Mouse (Mus musculus) heart, postnatal 0 days (tissue): ENCODE measurements around the gene Rad9b. TPM values are rescaled to one million over a fixed set of nuclear protein-coding genes. Genes with fewer than 3 reads are reported as not detected.

Experiments
- ATAC-seq: fragments of 200-750 bp; cut with Nextera tagmentation; 2 replicates; pipeline ENCODE4 v1.8.0; 2017; ENCODE audit warnings: low read depth, moderate number of reproducible peaks, moderate library complexity; ENCODE audit not compliant: insufficient read depth
- DNase-seq: peaks from one replicate; pipeline ENCODE4 v3.0.0-alpha.2; 2016; ENCODE audit warnings: low spot score
- H3K27ac ChIP-seq: fragments of 300-500 bp; sonication (generic); 2 replicates; pipeline ENCODE4 v1.5.1; 2014; ENCODE audit warnings: low read depth, mild to moderate bottlenecking
- H3K27me3 ChIP-seq: fragments of 300-500 bp; sonication (generic); 2 replicates; pipeline ENCODE4 v1.6.1; 2014; ENCODE audit warnings: low read length, mixed read lengths; ENCODE audit not compliant: control insufficient read depth, insufficient read depth
- H3K36me3 ChIP-seq: fragments of 300-500 bp; sonication (generic); replicated peaks from 2 replicates; pipeline ENCODE4 v1.6.1; 2014; ENCODE audit warnings: low read length, mixed read lengths; ENCODE audit not compliant: control insufficient read depth, insufficient read depth
- H3K4me1 ChIP-seq: fragments of 300-500 bp; sonication (generic); 2 replicates; pipeline ENCODE4 v1.6.1; 2014; ENCODE audit warnings: antibody characterized with exemption; ENCODE audit not compliant: control insufficient read depth, insufficient read depth
- H3K4me2 ChIP-seq: fragments of 300-500 bp; sonication (generic); 2 replicates; pipeline ENCODE4 v1.6.1; 2014; ENCODE audit warnings: low read depth, mild to moderate bottlenecking, low read length, moderate library complexity
- H3K4me3 ChIP-seq: fragments of 300-500 bp; sonication (generic); 2 replicates; pipeline ENCODE4 v1.5.1; 2014; ENCODE audit warnings: low read depth, low read length
- H3K9ac ChIP-seq: fragments of 300-500 bp; sonication (generic); replicated peaks from 2 replicates; pipeline ENCODE4 v1.6.1; 2014; ENCODE audit warnings: low read depth, low read length, mixed read lengths
- H3K9me3 ChIP-seq: fragments of 300-500 bp; sonication (generic); replicated peaks from 2 replicates; pipeline ENCODE4 v1.6.1; 2016; ENCODE audit warnings: low read length; ENCODE audit not compliant: control insufficient read depth
- CTCF ChIP-seq: IDR thresholded peaks from 2 replicates; pipeline ENCODE4 v1.5.1; 2016; ENCODE audit warnings: antibody characterized with exemption, control low read depth, low read depth
- EP300 ChIP-seq: IDR thresholded peaks from 2 replicates; pipeline ENCODE4 v1.6.1; 2016; ENCODE audit warnings: antibody characterized with exemption, low read depth
- WGBS: fragments of 180-500 bp; shearing (Covaris S2); extraction: QIAGEN DNeasy Blood & Tissue Kit; methylation state at CpG from one replicate; pipeline ENCODE4 v1.1.7; 2014; 5-methylcytosine and 5-hydroxymethylcytosine counted together
- polyA plus RNA-seq: library from polyadenylated mRNA; unstranded; fragments of >200 nt; fragmentation: Nextera tagmentation; extraction: Ambion mirVana; gene quantifications from 2 replicates; pipeline ENCODE4 v1.2.1, GENCODE M21; 2015
- total RNA-seq: library from RNA; depleted of rRNA; stranded (reverse); fragments of >200 nt; gene quantifications from 2 replicates; pipeline ENCODE4 v1.2.3, GENCODE M21; 2014; ENCODE audit warnings: low replicate concordance; rRNA removed

Rad9b gene
- 2.0 and 13.9 TPM in 2 replicates for total RNA-seq
- polyA plus RNA-seq = 7.5 and 8.2 TPM in 2 replicates

DNA sequence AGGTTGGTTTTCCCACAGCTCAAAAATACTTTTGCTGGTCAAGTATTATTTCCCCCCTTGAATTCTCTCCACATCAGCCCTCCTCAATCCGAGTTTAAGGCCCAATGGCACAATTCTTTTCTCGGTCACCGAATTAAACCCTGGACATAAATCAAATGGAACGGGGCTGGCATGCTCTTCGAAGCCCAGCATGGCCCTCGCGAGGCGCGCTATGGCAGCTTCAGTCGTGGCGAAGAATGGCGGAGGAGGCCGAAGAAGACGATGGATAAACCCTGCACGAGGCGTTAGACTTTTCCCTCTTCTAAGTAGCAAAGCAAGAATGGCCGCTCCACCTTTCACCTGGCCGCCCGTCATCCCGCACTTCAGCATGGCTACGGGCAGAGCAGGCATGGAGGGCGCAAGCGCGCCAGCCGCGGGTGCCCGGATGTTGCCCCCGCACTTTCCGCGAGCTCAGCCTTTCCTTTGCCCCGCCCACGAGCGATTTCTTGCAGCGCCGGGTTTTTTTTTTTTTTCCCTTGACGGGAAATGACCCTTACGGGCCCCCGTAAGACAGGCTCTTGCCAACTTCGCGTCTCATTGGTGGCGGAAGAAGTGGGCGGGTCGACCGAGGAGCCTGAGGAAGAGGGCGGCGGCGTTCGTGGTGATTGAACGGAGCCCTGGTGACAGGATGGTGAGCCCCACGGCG lies at the start of gene Rad9b, which contains the start of gene Vps29:
TSS of gene Rad9b (minus strand) at position 427 of the 685 bp plus-strand sequence.
TSS of gene Vps29 (plus strand) at position 563 of the 685 bp plus-strand sequence.
- DNase-seq = peak; percentile 98
- TF ChIP-seq EP300 (peak; percentile 82; the same call in 1 of the 2 replicates), CTCF (no peak)
- no peaks in the 10 kb centered on the region for H3K36me3 ChIP-seq
- peak within 1 kb of the TSS; percentile 77 for H3K27ac ChIP-seq
- no peaks in the 10 kb centered on the region for H3K27me3 ChIP-seq
- peak; percentile 92 for ATAC-seq
- peak within 1 kb of the TSS; percentile 82 for H3K4me2 ChIP-seq
- peak within 1 kb of the TSS; percentile 83 for H3K4me3 ChIP-seq
- no peaks in the 10 kb centered on the region for H3K9me3 ChIP-seq
- H3K9ac ChIP-seq = peak within 1 kb of the TSS; percentile 83
- H3K4me1 ChIP-seq = peaks cover 7% of the 10 kb centered on the region
- WGBS = 2% methylated on average over 51 of the region's 51 CpGs

GRCm38 (mm10) chr5:122403362-122403761 lies 49.3 kb upstream of the Rad9b start:
- no peak for DNase-seq
- peaks cover 28% of the 10 kb centered on the region for H3K4me1 ChIP-seq
- 76% methylated on average over 12 of the region's 12 CpGs for WGBS
- no peaks in the 10 kb centered on the region for H3K27me3 ChIP-seq
- TF ChIP-seq EP300 (no peak; the same call in 1 of the 2 replicates), CTCF (no peak)
- H3K4me2 ChIP-seq = no peak overlapping the region
- no peaks in the 10 kb centered on the region for H3K9me3 ChIP-seq
- H3K36me3 ChIP-seq = peaks cover 57% of the 10 kb centered on the region
- H3K27ac ChIP-seq = peak overlapping the region; percentile 70
- H3K4me3 ChIP-seq = no peak overlapping the region
- no peak overlapping the region for H3K9ac ChIP-seq
- no peak for ATAC-seq

DNA sequence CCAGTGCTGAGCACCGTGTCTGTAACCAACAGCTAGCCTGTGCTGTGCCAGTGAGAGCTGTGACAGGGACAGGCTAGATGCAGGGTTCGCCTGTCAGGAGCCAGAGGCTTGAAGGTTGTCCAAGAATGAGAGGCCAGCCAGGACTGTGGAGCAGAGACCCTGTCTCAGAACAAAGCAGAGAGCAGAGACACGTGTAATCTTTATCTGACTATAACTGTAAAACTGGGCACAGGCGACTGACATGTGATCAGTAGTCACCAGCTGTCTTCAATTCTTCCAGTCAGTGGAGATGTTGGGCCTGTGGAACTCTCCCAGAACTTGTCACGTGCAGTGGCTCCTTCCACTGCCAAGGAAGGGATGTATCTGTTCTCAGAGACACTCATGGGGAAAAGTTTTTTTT lies 48.7 kb upstream of the Rad9b start:
- ATAC-seq (peak; percentile 87), DNase-seq (peak; percentile 86)
- Histone ChIP-seq H3K9me3 (no peaks in the 10 kb centered on the region), H3K4me1 (peaks cover 31% of the 10 kb centered on the region), H3K4me3 (no peak overlapping the region), H3K9ac (no peak overlapping the region), H3K27ac (peak overlapping the region; percentile 70), H3K36me3 (peaks cover 57% of the 10 kb centered on the region), H3K27me3 (no peaks in the 10 kb centered on the region), H3K4me2 (no peak overlapping the region)
- TF ChIP-seq EP300 = peak; percentile 95
- TF ChIP-seq CTCF = no peak
- 31% methylated on average over 5 of the region's 5 CpGs for WGBS

DNA sequence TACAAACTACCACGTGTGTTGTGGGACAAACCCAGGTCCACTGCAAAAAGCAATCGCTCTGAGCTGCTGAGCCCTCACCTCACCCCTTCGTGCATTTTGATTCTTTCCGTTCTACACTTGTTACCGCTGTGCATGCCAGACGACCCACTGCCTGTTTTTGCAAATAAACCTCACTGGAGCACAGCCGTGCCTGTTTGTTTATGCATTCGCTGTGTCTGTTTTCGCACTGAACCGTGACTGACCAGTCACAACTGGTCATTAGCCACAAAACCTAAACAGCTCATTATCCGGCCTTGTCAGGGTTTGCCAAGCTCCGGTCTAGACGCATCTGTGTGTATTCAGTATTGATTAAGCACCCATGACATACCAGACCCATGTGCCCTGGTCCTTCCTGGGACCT lies 48.1 kb upstream of the Rad9b start:
- Histone ChIP-seq H3K4me2 (no peak overlapping the region), H3K36me3 (peaks cover 55% of the 10 kb centered on the region), H3K27me3 (no peaks in the 10 kb centered on the region), H3K4me1 (peaks cover 31% of the 10 kb centered on the region), H3K4me3 (no peak overlapping the region), H3K9me3 (no peaks in the 10 kb centered on the region), H3K27ac (peak overlapping the region; percentile 70), H3K9ac (no peak overlapping the region)
- WGBS = 85% methylated on average over 13 of the region's 13 CpGs
- TF ChIP-seq CTCF (no peak), EP300 (no peak)
- DNase-seq (no peak), ATAC-seq (no peak)

- Histone ChIP-seq H3K4me2 (no peak overlapping the region), H3K27me3 (no peaks in the 10 kb centered on the region), H3K36me3 (peaks cover 51% of the 10 kb centered on the region), H3K4me3 (no peak overlapping the region), H3K27ac (peak overlapping the region; percentile 52; the same call in 1 of the 2 replicates), H3K4me1 (peaks cover 31% of the 10 kb centered on the region), H3K9ac (no peak overlapping the region), H3K9me3 (no peaks in the 10 kb centered on the region)
- DNase-seq = peak; percentile 50
- WGBS = 30% methylated on average over 8 of the region's 8 CpGs
- TF ChIP-seq CTCF (peak; percentile 90), EP300 (no peak)
- peak; percentile 18; the same call in 1 of the 2 replicates for ATAC-seq
Measured at GRCm38 (mm10) chr5:122401303-122401640, 47.2 kb upstream of the Rad9b start.
